Mouse (Mus musculus): ENCODE results near the gene Treh. TPM values are rescaled to one million over a fixed set of nuclear protein-coding genes. Genes with fewer than 3 reads are reported as not detected.

Gene Treh
- total RNA-seq, 1 experiment from 2014 or later: not detected

GRCm38 (mm10) chr9:44663706-44664105 is 9.3 kb upstream of the Treh start:
- no peak for ATAC-seq (replicated peaks; ENCODE audit: insufficient number of reproducible peaks, low FRiP score, low TSS enrichment, poor library complexity, severe bottlenecking)

DNA sequence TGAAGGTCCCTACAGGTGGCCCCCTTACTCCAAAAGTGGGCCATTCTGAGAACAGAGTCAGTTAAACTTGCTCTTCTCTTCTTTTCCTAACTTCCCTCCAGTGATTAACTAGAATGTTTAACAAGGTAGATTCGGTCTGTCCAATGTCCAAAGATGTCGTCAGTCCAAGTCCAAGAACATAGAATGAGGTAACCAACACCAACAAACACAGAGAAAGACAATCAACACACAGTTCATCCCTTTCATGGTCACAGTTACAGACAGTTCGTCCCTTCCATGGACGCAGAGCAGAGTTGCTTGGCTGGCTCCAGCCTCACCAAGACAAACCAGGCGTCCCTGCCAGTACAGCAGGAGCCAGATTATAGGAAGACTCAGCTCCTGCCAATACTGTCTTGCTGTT is 1.6 kb upstream of the Treh start:
- ATAC-seq (replicated peaks; ENCODE audit: insufficient number of reproducible peaks, low FRiP score, low TSS enrichment, poor library complexity, severe bottlenecking): no peak

GRCm38 (mm10) chr9:44672291-44672865 is 655 bp upstream of the Treh start:
- ATAC-seq (replicated peaks; ENCODE audit: insufficient number of reproducible peaks, low FRiP score, low TSS enrichment, poor library complexity, severe bottlenecking): no peak

DNA sequence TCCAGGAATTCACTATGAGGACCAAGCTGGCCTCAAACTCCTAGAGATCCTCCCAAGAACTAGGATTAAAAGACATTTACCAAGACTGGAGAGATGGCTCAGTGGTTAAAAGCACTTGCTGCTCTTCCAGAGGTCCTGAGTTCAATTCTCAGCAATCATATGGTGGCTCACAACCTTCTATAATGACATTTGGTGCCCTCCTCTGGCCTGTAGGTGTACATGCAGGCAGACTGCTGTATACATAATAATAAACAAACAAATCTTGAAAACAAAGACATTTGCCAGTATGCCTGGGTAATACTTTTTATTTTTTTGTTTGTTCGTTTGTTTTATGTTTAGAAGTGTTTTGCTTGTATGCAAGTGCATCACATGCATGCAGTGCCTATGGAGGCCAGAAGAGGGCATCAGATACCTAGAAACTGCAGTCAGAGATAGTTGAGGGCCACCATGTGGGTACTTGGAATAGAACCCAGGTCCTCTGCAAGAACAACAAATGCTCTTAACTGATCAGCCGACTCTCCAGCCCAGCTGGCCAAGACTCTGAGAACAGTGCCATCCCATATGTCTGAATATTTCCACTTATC is 5.3 kb downstream of the Treh start:
- ATAC-seq (replicated peaks; ENCODE audit: insufficient number of reproducible peaks, low FRiP score, low TSS enrichment, poor library complexity, severe bottlenecking): no peak

DNA sequence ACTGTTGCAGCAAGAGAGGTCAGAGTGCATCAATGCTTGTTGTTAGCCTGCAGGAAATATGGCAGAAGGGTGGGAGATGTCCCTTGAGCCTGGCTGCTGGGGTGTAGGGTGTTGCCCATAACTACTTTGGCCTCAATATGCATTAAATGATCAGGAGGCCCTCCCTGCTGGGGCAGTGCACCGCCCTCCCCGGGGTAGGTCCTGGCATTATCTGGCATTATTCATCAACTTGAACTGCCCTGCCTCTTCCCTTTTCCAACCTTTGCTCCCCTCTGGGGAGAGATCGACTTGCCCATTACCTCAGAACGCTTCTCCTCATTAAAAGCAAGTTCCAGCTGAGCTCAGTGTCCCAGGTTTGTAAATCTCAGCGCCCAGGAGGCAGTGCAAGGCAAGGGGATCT is 6.5 kb downstream of the Treh start:
- ATAC-seq (replicated peaks; ENCODE audit: insufficient number of reproducible peaks, low FRiP score, low TSS enrichment, poor library complexity, severe bottlenecking): no peak

DNA sequence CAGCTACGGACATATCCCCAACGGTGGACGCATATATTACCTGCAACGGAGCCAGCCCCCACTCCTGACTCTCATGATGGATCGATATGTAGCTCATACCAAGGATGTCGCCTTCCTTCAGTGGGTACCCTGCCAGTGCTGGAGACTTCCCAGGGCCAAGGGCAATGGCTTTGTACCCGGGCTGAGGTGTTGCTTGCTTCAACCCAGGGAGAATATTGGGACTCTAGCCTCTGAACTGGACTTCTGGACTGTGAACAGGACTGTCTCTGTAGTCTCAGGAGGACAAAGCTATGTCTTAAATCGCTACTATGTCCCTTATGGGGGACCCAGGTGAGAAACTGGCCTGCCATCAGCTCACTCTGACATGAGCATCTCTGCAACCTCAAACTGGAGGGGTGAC is 10.0 kb downstream of the Treh start:
- no peak for ATAC-seq (replicated peaks; ENCODE audit: insufficient number of reproducible peaks, low FRiP score, low TSS enrichment, poor library complexity, severe bottlenecking)

DNA sequence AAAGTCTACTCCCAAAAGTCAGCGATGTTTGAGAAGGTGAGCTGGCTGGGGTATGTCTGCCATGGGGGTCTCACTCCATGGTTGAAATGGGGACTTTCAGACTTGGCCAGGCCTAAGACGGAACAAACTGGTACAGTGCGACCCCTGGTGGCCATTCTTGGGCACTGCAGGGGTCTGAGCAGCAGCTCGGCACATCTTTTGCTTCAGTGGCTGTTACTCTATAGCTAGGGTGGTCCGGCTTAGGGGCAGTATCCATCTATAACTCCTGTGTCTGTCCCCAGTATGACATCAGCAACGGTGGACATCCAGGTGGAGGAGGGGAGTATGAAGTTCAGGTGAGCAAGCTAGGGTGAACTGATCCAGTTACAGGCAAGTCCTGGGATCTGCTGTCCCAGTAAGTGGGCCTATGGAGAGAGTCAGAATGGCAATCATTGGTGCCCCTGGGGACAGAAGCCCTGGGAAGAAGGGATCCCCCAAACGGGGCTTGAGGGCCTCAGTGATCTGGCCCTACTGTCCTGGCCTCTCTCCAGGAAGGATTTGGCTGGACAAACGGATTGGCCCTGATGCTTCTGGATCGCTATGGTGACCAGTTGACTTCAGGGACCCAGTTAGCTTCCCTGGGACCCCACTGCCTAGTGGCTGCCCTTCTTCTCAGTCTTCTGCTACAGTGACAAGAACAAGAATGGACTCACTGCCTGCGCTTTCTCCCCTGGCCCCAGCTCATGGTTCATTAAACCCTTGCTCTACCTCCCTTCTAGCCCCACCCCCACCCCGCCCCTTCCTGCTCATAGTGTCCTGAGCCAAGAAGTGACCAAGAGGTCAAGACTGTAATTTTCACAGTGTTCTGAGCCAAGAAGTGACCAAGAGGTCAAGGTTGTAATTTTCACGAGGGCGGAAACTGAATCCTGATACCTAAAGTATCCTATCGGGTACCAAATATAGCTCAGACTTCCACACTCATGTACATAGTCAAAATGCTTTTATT is 12.6 kb downstream of the Treh start:
- peak; percentile 68 for ATAC-seq (replicated peaks; ENCODE audit: insufficient number of reproducible peaks, low FRiP score, low TSS enrichment, poor library complexity, severe bottlenecking)

- ATAC-seq (replicated peaks; ENCODE audit: insufficient number of reproducible peaks, low FRiP score, low TSS enrichment, poor library complexity, severe bottlenecking): no peak
Observed at GRCm38 (mm10) chr9:44686638-44687037, 13.6 kb downstream of the Treh start.

GRCm38 (mm10) chr9:44688013-44688412 is 15.0 kb downstream of the Treh start:
- ATAC-seq (replicated peaks; ENCODE audit: insufficient number of reproducible peaks, low FRiP score, low TSS enrichment, poor library complexity, severe bottlenecking): no peak

GRCm38 (mm10) chr9:44690641-44691040 is 17.6 kb downstream of the Treh start:
- ATAC-seq (replicated peaks; ENCODE audit: insufficient number of reproducible peaks, low FRiP score, low TSS enrichment, poor library complexity, severe bottlenecking): no peak

- no peak; the same call in 1 of the 2 replicates for ATAC-seq (replicated peaks; ENCODE audit: insufficient number of reproducible peaks, low FRiP score, low TSS enrichment, poor library complexity, severe bottlenecking)
Observed at GRCm38 (mm10) chr9:44691671-44692520, 18.9 kb downstream of the Treh start.

DNA sequence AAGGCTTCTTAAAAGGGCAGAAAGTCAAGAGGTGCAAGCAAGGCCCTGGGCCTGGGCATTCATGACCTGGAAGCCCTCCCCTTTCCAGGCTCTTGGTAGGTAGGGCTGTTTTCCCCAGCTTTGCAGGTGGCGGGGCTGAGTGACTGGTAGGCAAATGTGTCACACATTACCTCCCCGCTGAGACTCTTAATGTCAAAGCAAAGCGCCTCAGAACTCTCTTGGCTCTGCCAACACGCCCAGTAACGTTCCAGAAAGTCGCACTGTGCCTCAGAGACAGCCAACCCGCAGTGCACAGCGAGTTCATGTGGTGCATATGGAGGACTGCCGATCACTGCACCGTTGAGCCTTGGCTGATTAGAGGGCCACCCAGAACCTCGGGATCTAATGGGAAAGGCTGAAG is 20.0 kb downstream of the Treh start:
- ATAC-seq (replicated peaks; ENCODE audit: insufficient number of reproducible peaks, low FRiP score, low TSS enrichment, poor library complexity, severe bottlenecking): no peak

- ATAC-seq (replicated peaks; ENCODE audit: insufficient number of reproducible peaks, low FRiP score, low TSS enrichment, poor library complexity, severe bottlenecking): no peak
Observed at GRCm38 (mm10) chr9:44697866-44698265, 24.8 kb downstream of the Treh start.

DNA sequence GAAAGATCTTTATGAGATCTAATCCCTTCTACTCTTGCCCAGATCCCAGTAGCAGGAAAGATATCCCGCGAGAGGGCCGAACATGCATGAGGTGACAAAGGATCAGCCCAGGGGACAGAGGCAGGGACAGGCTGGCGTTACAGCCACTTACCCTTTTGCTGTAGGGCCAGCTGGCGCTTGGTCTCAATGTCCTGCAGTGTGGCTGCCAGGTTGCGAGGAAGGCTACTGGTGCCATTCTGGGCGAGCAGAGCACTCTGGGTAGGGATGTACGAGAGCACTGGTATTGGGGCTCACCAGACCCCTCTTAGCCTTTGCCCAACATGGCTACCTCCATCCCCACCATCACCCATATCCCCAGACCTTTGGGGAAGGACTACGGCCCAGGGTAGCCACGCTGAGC is 26.2 kb downstream of the Treh start:
- no peak for ATAC-seq (replicated peaks; ENCODE audit: insufficient number of reproducible peaks, low FRiP score, low TSS enrichment, poor library complexity, severe bottlenecking)

GRCm38 (mm10) chr9:44699730-44700129 is 26.7 kb downstream of the Treh start:
- ATAC-seq (replicated peaks; ENCODE audit: insufficient number of reproducible peaks, low FRiP score, low TSS enrichment, poor library complexity, severe bottlenecking): no peak

DNA sequence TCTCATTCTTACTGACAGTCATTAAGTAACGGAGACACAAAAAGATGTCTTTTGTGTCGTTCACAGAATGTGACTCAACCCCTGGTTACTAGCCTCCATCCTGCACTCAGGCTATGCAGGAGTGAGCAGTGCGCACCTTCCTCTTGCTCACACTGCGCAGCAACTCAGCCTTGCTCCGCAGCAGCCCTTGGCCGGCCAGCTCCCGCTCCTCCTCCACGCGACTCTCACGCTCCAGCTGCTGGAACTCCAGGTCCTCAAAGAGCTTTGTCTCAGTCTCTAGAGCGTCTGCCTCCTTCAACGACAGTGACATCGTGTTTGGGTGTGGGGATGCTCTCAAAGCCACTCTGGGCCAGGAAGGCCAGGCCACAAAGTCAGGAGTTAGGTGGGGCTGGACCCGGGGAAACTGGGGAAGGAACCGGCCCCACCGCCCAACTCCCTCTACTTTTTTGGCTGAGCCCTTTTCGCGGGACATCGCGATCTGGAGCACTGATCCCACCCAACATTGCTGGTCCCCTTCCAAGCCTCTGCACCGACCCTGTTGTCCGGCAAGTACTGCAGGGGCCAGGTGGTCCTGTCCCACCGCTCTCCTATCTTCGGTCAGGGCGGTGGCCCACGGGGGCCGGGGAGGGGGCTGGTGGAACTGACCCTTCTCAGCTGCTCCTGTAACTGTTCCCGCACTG is 34.9 kb downstream of the Treh start:
- ATAC-seq (replicated peaks; ENCODE audit: insufficient number of reproducible peaks, low FRiP score, low TSS enrichment, poor library complexity, severe bottlenecking): no peak

DNA sequence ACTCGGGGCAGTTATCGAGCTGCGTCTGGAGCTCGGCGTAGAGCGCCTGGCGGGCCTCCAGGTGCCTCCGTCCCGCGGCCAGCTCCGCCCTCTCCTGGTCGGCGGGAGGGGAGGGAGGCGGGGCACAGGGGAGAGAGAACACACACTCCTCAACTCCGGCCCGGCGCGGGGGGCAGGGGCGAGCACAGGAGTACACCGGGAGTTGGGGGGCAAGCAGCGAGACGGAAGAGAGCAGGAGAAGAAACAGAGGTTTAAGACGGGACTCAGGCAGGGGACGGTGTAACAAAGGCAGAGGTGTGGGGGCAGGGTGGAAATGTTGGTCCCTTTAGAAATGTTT is 35.4 kb downstream of the Treh start:
- no peak for ATAC-seq (replicated peaks; ENCODE audit: insufficient number of reproducible peaks, low FRiP score, low TSS enrichment, poor library complexity, severe bottlenecking)

DNA sequence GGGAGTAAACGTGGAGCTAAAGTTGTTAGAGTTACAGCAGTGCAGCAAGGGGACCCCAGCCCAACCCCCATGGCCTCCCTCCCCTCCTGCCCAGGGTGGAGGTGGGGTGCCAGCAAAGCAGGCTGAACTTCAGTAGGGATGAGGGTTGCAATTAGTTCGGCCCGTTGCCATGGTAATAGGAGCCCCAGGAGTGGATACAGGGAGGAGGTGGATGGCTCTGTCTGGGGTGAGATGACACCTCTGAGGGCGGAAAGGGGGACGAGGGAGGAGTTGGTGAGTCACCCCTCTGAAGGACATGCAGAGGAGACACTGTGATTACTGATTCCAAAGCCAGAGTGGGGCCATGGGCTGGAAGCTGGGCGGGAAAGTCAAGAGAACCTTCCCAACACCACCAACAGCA is 35.9 kb downstream of the Treh start:
- ATAC-seq (replicated peaks; ENCODE audit: insufficient number of reproducible peaks, low FRiP score, low TSS enrichment, poor library complexity, severe bottlenecking): no peak

- ATAC-seq (replicated peaks; ENCODE audit: insufficient number of reproducible peaks, low FRiP score, low TSS enrichment, poor library complexity, severe bottlenecking): no peak
Observed at GRCm38 (mm10) chr9:44709600-44709999, 36.6 kb downstream of the Treh start.

All from monocyte, adult 5-6 weeks (primary cell).